Mouse (Mus musculus) monocyte, adult 5-6 weeks (primary cell): ENCODE data around the gene Ipo4. TPM values are rescaled to one million over a fixed set of nuclear protein-coding genes. Genes with fewer than 3 reads are reported as not detected.

Source experiments
- ATAC-seq: fragments of 153-309, 156-312 bp; replicated peaks from 2 replicates; pipeline ENCODE4 v1.8.0; 2017; ENCODE audit warnings: mild to moderate bottlenecking; ENCODE audit not compliant: low TSS enrichment, insufficient number of reproducible peaks, severe bottlenecking, poor library complexity, low FRiP score
- total RNA-seq: library from RNA; stranded (forward); fragments of 200-1000, 200-491, 200-594 nt; gene quantifications from 3 replicates; pipeline ENCODE4 v1.2.3, GENCODE M21; 2017

The Ipo4 gene
- total RNA-seq: 3.7 to 13.4 TPM (median 11.8 TPM) in 3 replicates

DNA sequence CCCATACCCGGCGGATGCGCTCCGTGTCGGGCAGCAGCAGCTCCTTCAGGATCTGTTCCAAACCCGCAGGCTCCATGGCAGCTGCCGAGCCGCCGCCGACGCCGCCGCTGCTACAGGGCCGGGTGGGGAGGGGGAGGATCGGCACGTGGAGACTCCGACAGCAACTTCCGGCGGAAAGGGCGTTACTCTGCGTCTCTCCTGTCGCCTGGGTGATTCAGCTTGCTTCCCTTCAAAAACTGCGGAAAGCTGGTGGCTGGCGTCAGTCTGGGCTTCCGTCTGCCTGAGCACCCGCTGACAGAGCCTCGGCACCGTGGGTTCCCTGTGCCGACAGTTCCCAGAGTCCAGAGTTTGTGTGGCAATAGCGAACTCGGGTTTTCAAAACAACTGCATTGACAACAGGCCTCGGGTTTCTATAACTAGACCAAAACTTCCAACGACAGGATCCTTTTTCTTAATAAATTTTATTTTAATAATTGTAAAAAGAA, at the start of gene Ipo4:
Gene Ipo4, minus strand, starts transcription at position 435 of the 485 bp plus-strand sequence.
- ATAC-seq: peak; percentile 85

DNA sequence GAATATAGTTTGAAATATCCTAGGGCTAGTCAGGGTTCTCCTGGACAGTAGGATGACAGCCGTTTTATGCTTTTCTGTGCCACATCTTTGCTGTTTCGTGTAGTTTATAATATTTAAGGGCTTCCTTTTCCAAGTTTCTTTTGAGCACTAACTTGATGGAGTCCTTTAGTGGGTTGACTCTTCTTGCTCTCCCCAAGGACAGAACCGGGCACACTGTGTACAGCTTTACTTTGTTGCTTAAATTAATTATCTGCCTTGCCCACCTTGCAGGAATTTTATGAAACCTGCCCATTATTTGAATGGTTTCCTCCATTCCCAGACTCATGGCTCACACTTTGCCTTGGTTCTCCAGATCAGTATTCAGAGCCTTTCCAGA, 46.3 kb upstream of the Ipo4 start:
- ATAC-seq: no peak

- peak; percentile 90 for ATAC-seq
Observed at GRCm38 (mm10) chr14:55681160-55682117, 45.7 kb upstream of the Ipo4 start, which contains the start of gene Tinf2. Gene Tinf2, minus strand, starts transcription at chr14:55681820.

DNA sequence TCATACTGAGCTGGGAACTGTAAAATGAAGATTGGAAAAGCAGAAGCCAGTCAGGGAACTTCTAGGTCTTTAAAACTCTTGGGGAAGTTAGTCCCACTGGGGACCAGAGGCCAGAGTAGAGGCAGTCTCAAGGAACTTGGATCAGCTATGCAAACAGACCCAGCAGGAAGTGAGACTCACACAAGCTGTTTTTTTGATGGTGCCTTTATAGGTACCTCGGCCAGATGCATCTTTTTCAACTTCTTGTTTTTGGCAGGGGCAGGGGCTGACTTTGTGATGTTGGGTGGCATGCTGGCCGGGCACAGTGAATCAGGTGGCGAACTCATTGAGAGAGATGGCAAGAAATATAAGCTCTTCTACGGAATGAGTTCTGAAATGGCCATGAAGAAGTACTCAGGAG, 41.9 kb upstream of the Ipo4 start:
- no peak for ATAC-seq

GRCm38 (mm10) chr14:55672741-55673060, 36.9 kb upstream of the Ipo4 start:
- no peak for ATAC-seq

GRCm38 (mm10) chr14:55671833-55672740, 36.3 kb upstream of the Ipo4 start, which contains the start of the genes Gmpr2 and Nedd8:
Gene Gmpr2, plus strand, starts transcription at chr14:55671941.
Gene Nedd8, minus strand, starts transcription at chr14:55672124.
- peak; percentile 100 for ATAC-seq

GRCm38 (mm10) chr14:55671486-55671832, 35.7 kb upstream of the Ipo4 start:
- peak; percentile 10; the same call in 1 of the 2 replicates for ATAC-seq

DNA sequence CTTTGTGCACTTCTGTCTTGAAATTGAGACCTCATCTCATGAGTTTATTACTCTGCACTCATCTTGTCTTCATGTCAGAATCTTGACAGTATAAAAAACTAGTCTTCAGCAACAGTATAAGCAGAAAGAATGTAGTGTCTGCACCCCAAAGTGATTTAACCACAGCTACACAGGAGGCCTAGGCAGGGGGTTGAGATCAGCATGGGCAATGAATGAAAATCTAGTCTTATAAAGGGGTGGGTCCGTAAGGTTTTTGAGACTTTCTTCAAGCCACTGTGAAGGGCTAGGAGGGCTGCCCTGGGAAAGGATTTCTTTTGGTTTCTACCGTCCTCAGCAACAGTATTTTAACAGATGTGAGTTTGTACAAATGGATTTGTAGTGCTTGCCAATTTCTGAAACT, 24.9 kb upstream of the Ipo4 start:
- no peak for ATAC-seq

DNA sequence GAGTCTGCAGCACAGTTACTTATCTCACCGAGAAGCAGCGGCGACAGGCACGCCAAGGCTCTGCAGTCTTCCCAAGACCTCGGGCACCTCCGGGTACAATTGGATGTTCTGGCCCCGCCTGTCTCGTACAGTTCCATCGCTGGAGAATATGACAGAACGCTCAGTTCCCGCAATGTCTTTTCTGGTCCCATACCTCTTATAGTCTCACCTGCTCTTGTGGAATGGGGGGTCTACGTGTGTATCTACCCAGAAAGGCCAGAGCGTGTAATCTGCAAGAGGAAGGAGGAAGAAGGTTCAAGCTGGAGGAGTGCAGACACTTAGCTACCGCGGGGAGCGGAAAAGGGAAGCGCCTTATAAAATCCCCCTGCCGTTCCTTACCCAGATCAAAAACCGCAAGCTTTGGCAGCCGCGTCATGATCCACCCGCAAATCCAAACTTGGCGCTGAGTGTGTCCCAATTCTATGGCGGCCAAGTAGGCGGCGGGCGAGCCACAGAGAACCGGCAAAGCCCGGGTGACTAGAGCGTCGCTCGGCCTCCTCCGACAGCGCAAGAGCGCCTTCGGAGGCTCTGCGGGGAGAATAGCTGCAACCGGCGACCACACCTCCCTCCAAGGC, 24.3 kb upstream of the Ipo4 start, which contains the start of gene Mdp1:
Gene Mdp1, minus strand, starts transcription at position 549 of the 614 bp plus-strand sequence.
- ATAC-seq: peak; percentile 95

- no peak for ATAC-seq
Observed at GRCm38 (mm10) chr14:55658011-55658410, 22.3 kb upstream of the Ipo4 start.

GRCm38 (mm10) chr14:55656935-55657334, 21.2 kb upstream of the Ipo4 start:
- ATAC-seq: no peak

DNA sequence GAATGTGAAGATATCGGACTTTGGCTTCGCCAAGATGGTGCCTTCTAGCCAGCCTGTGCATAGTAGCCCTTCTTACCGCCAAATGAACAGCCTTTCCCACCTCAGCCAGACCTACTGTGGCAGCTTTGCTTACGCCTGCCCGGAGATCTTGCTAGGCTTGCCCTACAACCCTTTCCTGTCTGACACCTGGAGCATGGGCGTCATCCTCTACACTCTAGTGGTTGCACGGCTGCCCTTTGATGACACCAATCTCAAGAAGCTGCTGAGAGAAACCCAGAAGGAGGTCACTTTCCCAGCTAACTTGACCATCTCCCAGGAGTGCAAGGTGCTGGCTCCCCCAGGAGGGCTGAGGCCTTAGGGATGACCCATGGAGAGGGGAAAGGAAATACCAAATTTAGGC, 15.8 kb upstream of the Ipo4 start:
- ATAC-seq: no peak

DNA sequence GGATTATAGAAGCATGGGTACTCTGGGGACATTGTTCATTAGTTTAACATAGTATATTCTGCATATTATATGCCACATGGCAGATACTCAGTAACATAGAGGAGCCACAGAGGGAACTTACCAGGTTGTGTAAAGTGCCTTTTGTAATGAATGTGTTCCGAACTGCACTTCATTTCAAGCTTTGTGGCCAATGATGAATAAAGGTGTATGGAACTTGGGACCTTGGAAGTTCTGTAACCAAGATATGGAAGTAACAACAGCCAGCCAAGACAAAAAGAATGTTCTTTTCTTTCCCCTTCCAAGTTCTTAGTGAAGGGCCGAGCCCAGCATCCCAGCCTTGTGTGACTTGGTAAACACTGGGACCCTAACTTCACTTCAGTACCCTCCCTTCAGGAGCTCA, 14.1 kb upstream of the Ipo4 start, which contains the start of gene Tssk4:
Gene Tssk4, plus strand, starts transcription at position 301 of the 400 bp plus-strand sequence.
- ATAC-seq: no peak

DNA sequence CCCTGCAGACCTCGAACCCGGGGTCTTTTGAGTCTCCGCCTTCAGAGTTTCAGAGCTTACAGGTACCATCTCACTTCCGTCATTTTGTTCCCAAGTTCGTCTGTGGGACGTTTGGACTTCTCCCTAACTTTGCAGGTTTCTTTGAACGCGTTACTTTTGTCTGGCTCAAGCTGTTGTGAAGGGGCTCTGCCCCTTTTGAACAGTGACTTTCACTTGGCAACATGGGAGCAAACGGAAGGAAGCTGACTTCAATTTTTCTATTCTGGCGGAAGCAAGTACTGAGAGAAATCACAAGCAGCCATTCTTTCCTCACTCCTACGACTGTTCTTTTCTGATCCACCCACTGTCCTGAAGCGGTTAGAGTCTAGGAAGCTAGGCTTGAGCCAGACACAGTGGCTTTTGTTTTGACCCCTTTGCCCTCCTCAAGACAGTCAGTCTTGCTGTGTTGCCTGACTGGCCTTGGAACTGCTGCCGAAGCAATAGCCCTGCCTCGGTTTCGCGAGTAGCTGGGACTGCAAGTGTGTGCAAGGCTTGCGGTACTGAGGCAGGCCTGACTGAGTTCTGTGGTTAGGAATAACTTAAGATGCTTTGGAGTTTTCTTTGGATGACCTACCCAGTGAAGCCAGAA, 8.6 kb upstream of the Ipo4 start:
- ATAC-seq: no peak

- ATAC-seq: peak; percentile 78
Observed at GRCm38 (mm10) chr14:55643060-55643907, 7.5 kb upstream of the Ipo4 start, which contains the start of gene Tm9sf1. Gene Tm9sf1, minus strand, starts transcription at chr14:55643806.

GRCm38 (mm10) chr14:55642679-55643059, 6.9 kb upstream of the Ipo4 start:
- ATAC-seq: no peak

DNA sequence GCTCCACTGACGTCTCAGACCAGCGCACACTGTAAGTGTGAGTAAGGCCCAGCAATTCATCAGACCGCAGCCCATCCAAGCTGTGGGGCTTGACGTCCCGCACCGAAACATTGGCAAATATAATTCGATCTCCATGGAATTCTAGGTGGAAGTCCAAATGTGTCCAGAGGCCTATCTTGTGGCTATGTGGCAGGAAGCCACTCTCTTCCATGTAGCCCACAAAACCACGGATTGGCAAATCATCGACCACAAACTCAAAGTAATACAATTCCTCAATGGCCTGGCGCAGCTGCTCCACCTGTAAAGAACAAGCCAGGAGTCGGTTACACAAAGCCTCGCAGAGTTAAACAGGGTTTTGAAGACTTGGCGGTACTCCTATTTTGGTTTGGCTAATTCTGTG, 5.5 kb upstream of the Ipo4 start:
- no peak for ATAC-seq
